ENCODE assay signal across 10 mouse cellular contexts in the genomic region with DNA sequence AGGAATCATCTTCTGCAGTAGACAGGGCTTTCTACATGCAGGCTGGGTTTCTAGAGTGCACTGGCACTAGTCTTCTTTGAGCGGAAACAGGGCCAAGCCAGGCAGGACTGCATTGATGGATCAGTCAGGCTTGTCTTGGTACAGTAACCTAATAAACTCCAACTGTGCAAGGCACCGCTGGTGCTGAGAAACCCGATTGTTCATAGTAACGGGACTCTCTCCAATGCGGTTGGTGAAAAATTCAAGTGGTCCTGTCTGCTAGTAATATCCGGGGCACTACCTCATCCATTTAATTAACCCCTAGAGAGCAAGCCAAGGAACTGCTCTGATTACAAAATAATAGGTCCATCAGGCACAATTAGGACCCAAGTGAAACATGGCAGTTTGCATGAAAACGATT.
A peak's percentile ranks its signal among the peaks of the same experiment; 100 is the strongest.
DNase-seq lines count a peak whose midpoint lies in the region; ATAC-seq and TF ChIP-seq lines count a peak whose summit lies in the region.
"Had no signal": no experiment of that assay in that cellular context is flagged by ENCODE, and none has a peak within 500 bp of the region (broad histone marks: within the 10 kb centered on the region; RNA-seq: fewer than 3 reads in every experiment).

No protein-coding gene starts in this region.

- no peak overlapping the region for H3K27ac ChIP-seq in limb, embryonic 11.5 days (replicated peaks; ENCODE audit: low read depth, low read length)
- H3K27ac ChIP-seq in kidney, adult 2 months (ENCODE audit: insufficient read depth, low read depth, low read length): no peak overlapping the region
- H3K27ac ChIP-seq: limb, embryonic 15.5 days; stomach, embryonic 15.5 days had no signal

- no peak overlapping the region for H3K9ac ChIP-seq in limb, embryonic 11.5 days (ENCODE audit: low read length)
- H3K9ac ChIP-seq: limb, embryonic 15.5 days; stomach, embryonic 15.5 days had no signal

- no peak for ATAC-seq in limb, embryonic 11.5 days (ENCODE audit: insufficient number of reproducible peaks, low FRiP score, low TSS enrichment, low read depth)

- no peaks in the 10 kb centered on the region for H3K27me3 ChIP-seq in limb, embryonic 11.5 days (ENCODE audit: control insufficient read depth, insufficient read depth, low read length)
- H3K27me3 ChIP-seq in kidney, adult 2 months (replicated peaks; ENCODE audit: control insufficient read depth, insufficient read depth, low read length): no peaks in the 10 kb centered on the region
- H3K27me3 ChIP-seq: limb, embryonic 15.5 days; stomach, embryonic 15.5 days had no signal

- DNase-seq in right cerebral cortex, adult 18-20 months: peak; percentile 3
- DNase-seq in right cerebral cortex, postnatal 36 days (ENCODE audit: low spot score in 2 of 2): no peak
- DNase-seq in frontal cortex, postnatal 10 days (ENCODE audit: low spot score in 2 of 2): peak; percentile 11 to 20
- DNase-seq in limb, embryonic 11.5 days (ENCODE audit: low spot score): peak; percentile 22
- peak; percentile 29 for DNase-seq in right cerebral cortex, postnatal 4 days
- DNase-seq in kidney, adult 2 months: no peak
- no peak for DNase-seq in thymus, postnatal 10 days (ENCODE audit: low spot score in 2 of 2)
- no peak for DNase-seq in spleen, postnatal 4 days (ENCODE audit: low spot score in 2 of 2)

- no peak for TF ChIP-seq CTCF in kidney, adult 2 months (conservative IDR thresholded peaks at IDR 0.05; ENCODE audit: insufficient read depth, insufficient read length, low read depth, low read length)

- TF ChIP-seq POLR2A in kidney, adult 2 months (IDR thresholded peaks at IDR 0.05; ENCODE audit: low read depth, low read length): no peak

- H3K36me3 ChIP-seq in limb, embryonic 11.5 days (ENCODE audit: control insufficient read depth, insufficient read depth, low read length): no peaks in the 10 kb centered on the region
- H3K36me3 ChIP-seq in kidney, adult 2 months (ENCODE audit: control insufficient read depth, insufficient read depth, low read length): no peaks in the 10 kb centered on the region
- H3K36me3 ChIP-seq: limb, embryonic 15.5 days; stomach, embryonic 15.5 days had no signal

- no peaks in the 10 kb centered on the region for H3K9me3 ChIP-seq in limb, embryonic 11.5 days (ENCODE audit: control insufficient read depth, low read length)
- H3K9me3 ChIP-seq: limb, embryonic 15.5 days; stomach, embryonic 15.5 days had no signal

- no peaks in the 10 kb centered on the region for H3K4me1 ChIP-seq in limb, embryonic 11.5 days (ENCODE audit: control insufficient read depth, insufficient read depth, low read length)
- no peaks in the 10 kb centered on the region for H3K4me1 ChIP-seq in kidney, adult 2 months (ENCODE audit: control insufficient read depth, insufficient read depth, low read length)
- H3K4me1 ChIP-seq: limb, embryonic 15.5 days; stomach, embryonic 15.5 days had no signal

- H3K4me3 ChIP-seq in limb, embryonic 11.5 days (ENCODE audit: low read depth, low read length): no peak overlapping the region
- H3K4me3 ChIP-seq in kidney, adult 2 months (ENCODE audit: insufficient read depth, low read depth, low read length): no peak overlapping the region
- H3K4me3 ChIP-seq: limb, embryonic 15.5 days; stomach, embryonic 15.5 days had no signal

- no peak overlapping the region for H3K4me2 ChIP-seq in limb, embryonic 11.5 days (ENCODE audit: low read depth, severe bottlenecking)
- H3K4me2 ChIP-seq: limb, embryonic 15.5 days; stomach, embryonic 15.5 days had no signal

- WGBS in limb, embryonic 11.5 days: 42% methylated on average over 7 of the region's 7 CpGs
- WGBS in kidney, adult 2 months: 65% methylated on average over 7 of the region's 7 CpGs

Comparison
In these comparisons a context has a peak if more than half of its experiments do, and no peak if none do; other contexts are left out.
1. DNase-seq: peak in right cerebral cortex, adult 18-20 months (single experiment), frontal cortex, postnatal 10 days (2 of 2), limb, embryonic 11.5 days (single experiment) and right cerebral cortex, postnatal 4 days (single experiment); none in right cerebral cortex, postnatal 36 days (0 of 2), kidney, adult 2 months (single experiment), thymus, postnatal 10 days (0 of 2) and spleen, postnatal 4 days (0 of 2).